Mouse (Mus musculus) liver, adult 2 months (tissue): ENCODE results near the gene Tmem30b. TPM values are rescaled to one million over a fixed set of nuclear protein-coding genes. Genes with fewer than 3 reads are reported as not detected.

Experiments used
- DNase-seq: peaks from one replicate; pipeline ENCODE4 v3.0.0-alpha.2; 2011; ENCODE audit warnings: low read depth, low spot score; ENCODE audit errors: extremely low read depth
- H3K27ac ChIP-seq: fragments of 200-500 bp; replicated peaks from 2 replicates; pipeline ENCODE4 v1.5.1; 2012; ENCODE audit warnings: low read depth, mild to moderate bottlenecking, control low read depth, inconsistent platforms, low read length; ENCODE audit not compliant: insufficient read depth
- H3K27me3 ChIP-seq: fragments of 200-500 bp; 2 replicates; pipeline ENCODE4 v1.6.1; 2012; ENCODE audit warnings: mild to moderate bottlenecking, moderate library complexity, low read length, inconsistent platforms; ENCODE audit not compliant: control insufficient read depth, insufficient read depth
- H3K36me3 ChIP-seq: fragments of 200-500 bp; 2 replicates; pipeline ENCODE4 v1.6.1; 2012; ENCODE audit warnings: low read length, inconsistent platforms; ENCODE audit not compliant: control insufficient read depth, insufficient read depth
- H3K4me1 ChIP-seq: fragments of 200-500 bp; 2 replicates; pipeline ENCODE4 v1.6.1; 2011; ENCODE audit warnings: low read length; ENCODE audit not compliant: control insufficient read depth, insufficient read depth
- H3K4me3 ChIP-seq: fragments of 200-500 bp; 2 replicates; pipeline ENCODE4 v1.5.1; 2011; ENCODE audit warnings: low read depth, mild to moderate bottlenecking, control low read depth, low read length, moderate library complexity; ENCODE audit not compliant: insufficient read depth
- H3K79me2 ChIP-seq: fragments of 200-500 bp; 2 replicates; pipeline ENCODE4 v1.6.1; 2012; ENCODE audit warnings: inconsistent platforms, mild to moderate bottlenecking, low read length, moderate library complexity; ENCODE audit not compliant: control insufficient read depth, insufficient read depth
- H3K9ac ChIP-seq: fragments of 200-500 bp; 2 replicates; pipeline ENCODE4 v1.6.1; 2012; ENCODE audit warnings: low read depth, mild to moderate bottlenecking, control low read depth, inconsistent platforms, low read length
- CTCF ChIP-seq: fragments of 200-500 bp; IDR thresholded peaks from 2 replicates; pipeline ENCODE4 v1.5.1; 2011; ENCODE audit warnings: low read depth, low read length, control low read depth
- POLR2A ChIP-seq: fragments of 200-500 bp; IDR thresholded peaks from 2 replicates; pipeline ENCODE4 v1.6.1; 2011; ENCODE audit warnings: low read length, control low read depth; ENCODE audit not compliant: insufficient read depth; ENCODE audit errors: extremely low read depth
- WGBS: fragments of 180-500 bp; shearing (Covaris S2); methylation state at CpG from one replicate; pipeline ENCODE4 v1.1.7; 2018; 5-methylcytosine and 5-hydroxymethylcytosine counted together
- polyA plus RNA-seq: library from polyadenylated mRNA; depleted of rRNA; stranded (reverse); fragments of >200 nt; gene quantifications from 2 replicates; pipeline ENCODE4 v1.2.3, GENCODE M21; 2012
- total RNA-seq: library from RNA; depleted of rRNA; stranded (reverse); fragments of >200 nt; gene quantifications from 2 replicates; pipeline ENCODE4 v1.2.3, GENCODE M21; 2014

Tmem30b gene
- total and polyA plus RNA-seq, 2 experiments: 18.9 to 23.3 TPM

DNA sequence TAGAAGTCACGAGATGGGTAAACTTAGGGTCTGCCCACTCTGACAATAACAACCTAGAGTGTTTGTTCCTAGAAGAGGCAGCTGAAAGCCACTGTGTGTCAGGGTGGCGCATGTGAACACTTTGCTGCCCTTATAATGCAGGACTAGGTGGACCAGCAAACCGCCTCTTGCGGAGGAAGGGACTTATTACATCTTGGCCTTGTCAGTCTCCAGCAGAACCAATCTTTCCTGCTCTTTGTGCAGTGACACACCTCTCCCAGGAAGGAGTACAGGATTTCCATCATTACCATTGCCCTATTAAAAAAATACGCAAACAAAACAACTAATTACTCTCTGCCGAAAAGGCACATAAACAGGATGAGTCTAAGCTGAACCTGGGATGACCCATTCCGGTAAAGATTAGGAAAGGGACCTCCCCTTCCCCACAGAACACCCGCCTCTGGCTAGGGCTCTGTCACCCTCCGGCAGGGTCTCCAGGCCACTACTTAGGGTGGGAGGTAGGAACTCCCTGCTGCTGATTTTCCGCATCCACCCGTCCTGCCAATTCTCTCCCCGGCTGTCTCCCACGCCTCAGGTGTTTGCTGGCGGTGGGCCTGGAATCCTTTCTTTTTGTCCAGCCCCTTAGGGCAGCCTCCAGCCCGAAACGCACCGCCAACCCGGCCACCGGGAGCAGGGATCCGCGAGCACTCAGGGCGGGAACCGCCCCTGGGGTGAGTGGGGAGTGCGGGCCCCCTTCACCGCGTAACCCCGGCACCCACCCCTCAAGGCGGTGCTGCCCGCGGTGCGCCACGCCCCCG, 37.8 kb upstream of the Tmem30b start:
- Histone ChIP-seq H3K27me3 (peaks cover 16% of the 10 kb centered on the region; the same call in 1 of the 2 replicates), H3K36me3 (no peaks in the 10 kb centered on the region), H3K27ac (peak overlapping the region; percentile 68), H3K4me3 (peak overlapping the region; percentile 89), H3K4me1 (no peaks in the 10 kb centered on the region), H3K79me2 (no peaks in the 10 kb centered on the region), H3K9ac (peak overlapping the region; percentile 77)
- 14% methylated on average over 33 of the region's 33 CpGs for WGBS
- DNase-seq: no peak
- TF ChIP-seq POLR2A (no peak), CTCF (no peak)

DNA sequence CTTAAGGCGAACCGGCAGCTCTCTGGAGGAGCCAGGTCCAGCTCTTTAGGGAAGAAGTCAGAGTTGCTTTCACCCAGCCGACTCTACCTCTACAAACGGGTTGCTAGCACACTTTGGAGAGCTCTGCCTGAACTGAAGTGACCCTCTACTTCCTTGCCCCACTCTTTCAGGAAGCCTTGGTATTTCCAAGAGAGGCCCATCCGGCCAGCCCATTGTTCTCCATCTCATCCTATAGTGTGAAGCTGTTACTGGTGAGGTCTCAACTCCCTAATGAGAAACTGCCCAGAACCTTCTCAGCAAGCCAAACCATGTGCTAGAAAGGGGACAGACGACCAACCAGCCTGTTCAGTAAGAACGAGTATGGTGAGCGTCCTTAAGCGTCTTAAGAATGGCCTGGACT, 37.1 kb upstream of the Tmem30b start:
- Histone ChIP-seq H3K27ac (peak overlapping the region; percentile 57), H3K4me3 (no peak overlapping the region), H3K9ac (no peak overlapping the region), H3K36me3 (no peaks in the 10 kb centered on the region), H3K27me3 (peaks cover 16% of the 10 kb centered on the region; the same call in 1 of the 2 replicates), H3K79me2 (no peaks in the 10 kb centered on the region), H3K4me1 (no peaks in the 10 kb centered on the region)
- TF ChIP-seq CTCF (no peak), POLR2A (no peak)
- WGBS: 75% methylated on average over 9 of the region's 9 CpGs
- no peak for DNase-seq

DNA sequence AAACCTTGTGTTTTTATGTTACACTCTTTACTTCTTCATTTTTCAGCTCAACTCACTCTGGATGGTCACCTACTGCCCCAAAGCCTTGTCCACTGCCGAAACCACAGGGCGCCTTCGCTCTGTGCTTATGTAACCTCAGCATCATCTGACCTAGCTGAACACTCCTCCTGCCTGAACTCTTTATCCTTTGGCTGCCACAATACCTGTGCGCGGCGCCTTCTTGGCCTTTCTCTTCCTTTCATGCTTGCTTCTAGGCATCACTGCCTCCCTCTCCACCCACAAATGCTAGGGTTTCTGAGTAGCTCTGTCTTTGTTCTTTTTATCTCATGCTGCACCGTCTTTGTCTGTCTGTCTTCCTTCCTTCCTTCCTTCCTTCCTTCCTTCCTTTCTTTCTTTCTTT, 34.6 kb upstream of the Tmem30b start:
- Histone ChIP-seq H3K4me3 (no peak overlapping the region), H3K4me1 (no peaks in the 10 kb centered on the region), H3K9ac (no peak overlapping the region), H3K27me3 (peaks cover 14% of the 10 kb centered on the region; the same call in 1 of the 2 replicates), H3K27ac (no peak overlapping the region), H3K79me2 (no peaks in the 10 kb centered on the region), H3K36me3 (no peaks in the 10 kb centered on the region)
- no peak for TF ChIP-seq CTCF
- no peak for TF ChIP-seq POLR2A
- WGBS: 83% methylated on average over 7 of the region's 7 CpGs
- no peak for DNase-seq

DNA sequence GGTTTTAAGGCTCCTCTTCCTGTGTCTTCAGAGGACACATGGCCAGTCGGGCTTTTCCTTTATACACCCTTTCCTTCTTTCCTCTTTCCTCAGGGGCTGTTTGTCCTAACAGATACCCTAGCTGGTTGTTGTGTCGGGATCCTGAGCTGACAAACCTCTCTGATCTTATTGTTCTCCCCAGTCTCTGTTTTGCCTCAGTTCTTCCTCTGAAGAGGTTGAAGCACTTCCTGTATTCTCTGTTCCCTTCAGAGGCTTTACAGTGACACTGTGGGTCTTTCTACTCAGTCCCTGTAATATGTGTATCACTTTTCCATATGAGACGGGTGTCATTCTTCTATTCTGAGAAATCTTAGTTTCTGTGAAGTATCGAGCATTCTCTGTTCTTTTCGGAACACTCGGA, 31.9 kb upstream of the Tmem30b start:
- Histone ChIP-seq H3K27ac (no peak overlapping the region), H3K4me3 (no peak overlapping the region), H3K79me2 (no peaks in the 10 kb centered on the region), H3K36me3 (no peaks in the 10 kb centered on the region), H3K9ac (no peak overlapping the region), H3K4me1 (no peaks in the 10 kb centered on the region), H3K27me3 (no peaks in the 10 kb centered on the region)
- DNase-seq: no peak
- no peak for TF ChIP-seq CTCF
- TF ChIP-seq POLR2A: no peak
- WGBS: 71% methylated on average over 6 of the region's 6 CpGs

DNA sequence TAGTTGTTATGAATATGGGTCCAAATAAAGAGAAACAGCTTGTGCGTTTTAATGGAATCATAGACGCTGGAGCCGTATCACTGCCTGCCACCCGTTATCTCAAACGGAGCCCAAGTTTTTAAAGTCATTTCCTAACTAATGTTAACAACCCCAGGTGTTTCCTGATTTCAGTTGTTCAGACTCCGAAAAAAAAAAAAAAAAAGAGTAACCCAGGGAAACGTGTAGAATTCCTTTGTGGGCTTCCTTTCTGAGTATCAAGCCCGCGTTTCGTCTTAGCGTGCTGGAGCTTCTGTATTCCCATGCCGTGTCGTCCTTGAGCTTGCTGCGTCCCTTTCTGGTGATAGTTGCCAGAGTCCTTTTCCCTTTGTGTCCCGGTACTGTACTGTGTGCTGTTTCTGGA, 28.4 kb upstream of the Tmem30b start:
- H3K27ac ChIP-seq: peak overlapping the region; percentile 34; the same call in 1 of the 2 replicates
- TF ChIP-seq CTCF (no peak), POLR2A (no peak)
- no peak overlapping the region; the same call in 1 of the 2 replicates for H3K9ac ChIP-seq
- DNase-seq: no peak
- no peaks in the 10 kb centered on the region for H3K4me1 ChIP-seq
- WGBS: 46% methylated on average over 15 of the region's 15 CpGs
- no peaks in the 10 kb centered on the region for H3K27me3 ChIP-seq
- H3K4me3 ChIP-seq: no peak overlapping the region
- H3K36me3 ChIP-seq: no peaks in the 10 kb centered on the region
- no peaks in the 10 kb centered on the region for H3K79me2 ChIP-seq

DNA sequence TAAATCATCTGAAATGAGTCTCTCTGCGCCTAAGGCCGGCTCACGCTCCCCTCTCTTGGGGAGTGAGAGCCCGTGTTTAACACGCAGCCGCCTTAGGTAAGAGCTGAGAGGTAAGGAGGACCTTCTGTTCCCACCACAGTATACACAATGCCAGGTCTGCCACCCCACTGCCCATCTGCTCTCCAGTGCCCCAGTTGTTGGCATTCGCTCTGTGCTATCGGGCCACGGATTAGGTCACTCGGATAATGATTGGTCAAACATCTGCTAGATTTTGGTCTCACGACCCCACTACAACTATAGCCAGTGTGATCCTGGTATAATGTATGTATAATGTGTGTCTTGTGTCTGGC, 19.4 kb upstream of the Tmem30b start:
- no peak for DNase-seq
- Histone ChIP-seq H3K27me3 (no peaks in the 10 kb centered on the region), H3K9ac (no peak overlapping the region), H3K4me3 (no peak overlapping the region), H3K4me1 (no peaks in the 10 kb centered on the region), H3K79me2 (no peaks in the 10 kb centered on the region), H3K27ac (no peak overlapping the region), H3K36me3 (no peaks in the 10 kb centered on the region)
- TF ChIP-seq POLR2A (no peak), CTCF (no peak)
- 57% methylated on average over 11 of the region's 11 CpGs for WGBS
